Mouse (Mus musculus) embryonic facial prominence, embryonic 14.5 days (tissue): Measurements from ENCODE around the gene Muc20. TPM values are rescaled to one million over a fixed set of nuclear protein-coding genes. Genes with fewer than 3 reads are reported as not detected.

Experiments
- ATAC-seq: fragments of 200-750 bp; cut with Nextera tagmentation; 2 replicates; pipeline ENCODE4 v1.8.0; 2017; ENCODE audit warnings: low read depth, moderate number of reproducible peaks, moderate TSS enrichment
- DNase-seq: peaks from one replicate; pipeline ENCODE4 v3.0.0-alpha.2; 2015; ENCODE audit warnings: low spot score
- H3K27ac ChIP-seq: fragments of 300-500 bp; sonication (generic); replicated peaks from 2 replicates; pipeline ENCODE4 v1.5.1; 2014; ENCODE audit warnings: low read depth, mild to moderate bottlenecking, low read length, moderate library complexity
- H3K27me3 ChIP-seq: fragments of 300-500 bp; sonication (generic); replicated peaks from 2 replicates; pipeline ENCODE4 v1.6.1; 2014; ENCODE audit warnings: low read length; ENCODE audit not compliant: control insufficient read depth, insufficient read depth
- H3K36me3 ChIP-seq: fragments of 300-500 bp; sonication (generic); 2 replicates; pipeline ENCODE4 v1.6.1; 2014; ENCODE audit warnings: low read length, mixed read lengths; ENCODE audit not compliant: control insufficient read depth, insufficient read depth
- H3K4me1 ChIP-seq: fragments of 300-500 bp; sonication (generic); 2 replicates; pipeline ENCODE4 v1.6.1; 2014; ENCODE audit warnings: antibody characterized with exemption, low read length; ENCODE audit not compliant: control insufficient read depth, insufficient read depth
- H3K4me2 ChIP-seq: fragments of 300-500 bp; sonication (generic); 2 replicates; pipeline ENCODE4 v1.6.1; 2014; ENCODE audit warnings: low read depth, mild to moderate bottlenecking, low read length, moderate library complexity, mixed read lengths
- H3K4me3 ChIP-seq: fragments of 300-500 bp; sonication (generic); 2 replicates; pipeline ENCODE4 v1.5.1; 2014; ENCODE audit warnings: low read depth, mild to moderate bottlenecking, low read length
- H3K9ac ChIP-seq: fragments of 300-500 bp; sonication (generic); 2 replicates; pipeline ENCODE4 v1.6.1; 2014; ENCODE audit warnings: low read depth, mild to moderate bottlenecking, low read length, moderate library complexity, mixed read lengths
- H3K9me3 ChIP-seq: fragments of 300-500 bp; sonication (generic); 2 replicates; pipeline ENCODE4 v1.6.1; 2016; ENCODE audit warnings: low read length; ENCODE audit not compliant: control insufficient read depth
- WGBS: fragments of 180-500 bp; shearing (Covaris S2); extraction: QIAGEN DNeasy Blood & Tissue Kit; methylation state at CpG from one replicate; pipeline ENCODE4 v1.1.7; 2014; 5-methylcytosine and 5-hydroxymethylcytosine counted together
- polyA plus RNA-seq: library from polyadenylated mRNA; unstranded; fragments of >200 nt; fragmentation: Nextera tagmentation; extraction: Ambion mirVana; gene quantifications from 2 replicates; pipeline ENCODE4 v1.2.1, GENCODE M21; 2014

Muc20 gene
- polyA plus RNA-seq, 1 experiment from 2014 or later = 0.79 TPM

DNA sequence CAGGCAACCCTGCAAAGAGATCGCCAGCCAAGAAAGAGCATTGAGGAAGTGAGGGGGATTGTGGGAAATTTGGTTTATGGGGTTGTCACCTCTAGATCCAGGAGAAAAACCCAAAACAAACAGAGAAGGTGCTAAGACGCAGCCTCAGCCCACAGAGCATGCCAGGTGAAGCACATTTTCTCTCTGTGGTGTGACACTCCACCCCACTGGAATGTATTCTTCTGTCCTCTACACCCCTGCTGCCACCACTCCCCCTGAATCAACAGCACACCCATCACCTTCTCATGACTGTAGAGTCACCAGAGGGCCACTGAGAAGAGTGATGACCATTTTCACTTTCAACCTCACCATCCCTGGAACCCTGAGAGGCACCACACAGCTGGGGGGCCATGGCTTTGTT is 54.5 kb downstream of the Muc20 start:
- Histone ChIP-seq H3K9me3 (no peaks in the 10 kb centered on the region), H3K27ac (no peak overlapping the region), H3K9ac (no peak overlapping the region), H3K4me1 (no peaks in the 10 kb centered on the region), H3K4me2 (no peak overlapping the region), H3K27me3 (no peaks in the 10 kb centered on the region), H3K4me3 (no peak overlapping the region), H3K36me3 (no peaks in the 10 kb centered on the region)
- no peak for ATAC-seq
- WGBS = 71% methylated on average over 2 of the region's 2 CpGs
- no peak for DNase-seq

DNA sequence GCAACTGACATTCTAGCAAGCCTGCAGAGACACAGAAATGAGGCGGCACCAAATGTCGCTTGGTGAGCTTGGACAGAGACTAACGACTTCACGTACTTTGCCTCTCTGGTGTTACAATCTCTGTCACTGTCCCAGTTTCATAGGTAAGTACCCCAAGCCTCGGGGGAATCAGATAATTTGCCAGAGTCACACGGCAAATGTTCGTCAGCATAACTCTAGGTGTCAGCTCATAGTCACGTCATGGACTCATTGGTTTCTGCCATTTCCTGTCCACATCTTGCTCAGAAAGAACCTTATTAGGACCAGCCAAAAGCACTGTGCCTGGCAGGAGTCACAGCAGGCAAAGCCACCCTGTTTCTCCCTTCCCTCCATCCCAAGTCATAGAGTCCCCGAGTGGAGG is 55.9 kb downstream of the Muc20 start:
- H3K4me1 ChIP-seq = no peaks in the 10 kb centered on the region
- H3K27me3 ChIP-seq = no peaks in the 10 kb centered on the region
- no peaks in the 10 kb centered on the region for H3K9me3 ChIP-seq
- no peaks in the 10 kb centered on the region for H3K36me3 ChIP-seq
- no peak overlapping the region for H3K4me3 ChIP-seq
- ATAC-seq = no peak
- WGBS = 72% methylated on average over 9 of the region's 9 CpGs
- no peak overlapping the region for H3K4me2 ChIP-seq
- no peak for DNase-seq
- no peak overlapping the region for H3K27ac ChIP-seq
- H3K9ac ChIP-seq = no peak overlapping the region

DNA sequence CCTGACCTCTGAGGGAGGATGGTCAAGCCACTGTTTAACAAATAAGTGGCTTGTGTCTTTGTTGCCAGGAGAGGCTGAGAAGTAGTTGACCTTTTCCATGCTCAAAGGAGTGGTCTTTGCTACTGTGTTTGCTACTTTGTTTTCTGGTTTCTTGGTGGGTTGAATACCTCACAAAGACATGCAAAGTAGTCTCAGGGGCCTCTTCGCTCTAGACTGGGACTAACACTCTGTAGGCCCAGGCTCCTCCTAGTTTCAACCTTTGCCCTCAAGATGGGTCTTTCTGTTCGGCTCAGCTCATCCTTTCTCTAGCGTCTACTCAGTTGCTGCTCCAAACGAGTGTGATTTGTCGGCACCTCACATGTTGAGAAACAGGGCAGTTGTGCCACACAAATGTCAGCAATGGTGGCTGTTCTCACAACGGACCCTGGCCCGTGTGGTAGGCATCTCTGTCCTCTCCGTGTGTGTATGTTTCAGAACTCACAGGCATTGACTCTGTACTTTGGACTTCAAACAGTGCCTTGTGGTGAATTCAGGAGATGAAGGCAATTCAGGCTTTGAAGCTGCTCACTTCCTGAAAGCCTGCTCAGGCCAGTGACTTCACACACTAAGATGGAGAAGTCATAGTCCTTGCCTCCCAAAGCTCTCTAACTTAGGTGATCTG is 57.1 kb downstream of the Muc20 start:
- WGBS = 84% methylated on average over 8 of the region's 8 CpGs
- no peak for ATAC-seq
- Histone ChIP-seq H3K36me3 (no peaks in the 10 kb centered on the region), H3K4me3 (no peak overlapping the region), H3K27me3 (no peaks in the 10 kb centered on the region), H3K4me1 (no peaks in the 10 kb centered on the region), H3K27ac (no peak overlapping the region), H3K4me2 (no peak overlapping the region), H3K9me3 (no peaks in the 10 kb centered on the region), H3K9ac (no peak overlapping the region)
- no peak for DNase-seq

DNA sequence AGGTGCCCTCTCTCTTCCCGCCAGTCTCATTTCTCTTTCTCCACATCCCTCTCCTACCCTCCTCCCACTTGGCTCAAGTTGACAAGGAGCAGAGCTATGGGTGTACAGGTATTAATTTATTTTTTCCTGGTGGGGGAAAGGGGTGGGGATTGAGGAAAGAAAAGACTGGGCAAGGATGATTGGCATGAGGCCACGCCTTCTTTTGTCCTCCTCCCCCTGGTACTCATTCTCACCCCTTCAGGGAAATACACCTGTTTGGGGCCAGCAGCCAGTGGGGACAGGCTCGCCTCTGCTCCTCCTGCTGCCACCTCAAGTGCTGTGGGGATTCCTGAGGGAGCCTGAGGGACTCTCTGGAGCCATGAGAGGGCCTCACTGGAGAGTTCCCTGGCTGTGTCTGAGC is 61.2 kb downstream of the Muc20 start:
- 56% methylated on average over 3 of the region's 3 CpGs for WGBS
- ATAC-seq = peak; percentile 87; the same call in 1 of the 2 replicates
- H3K4me1 ChIP-seq = no peaks in the 10 kb centered on the region
- H3K36me3 ChIP-seq = no peaks in the 10 kb centered on the region
- no peak overlapping the region for H3K4me3 ChIP-seq
- H3K9ac ChIP-seq = no peak overlapping the region
- H3K4me2 ChIP-seq = no peak overlapping the region
- H3K9me3 ChIP-seq = no peaks in the 10 kb centered on the region
- peak; percentile 55 for DNase-seq
- no peaks in the 10 kb centered on the region for H3K27me3 ChIP-seq
- H3K27ac ChIP-seq = no peak overlapping the region

DNA sequence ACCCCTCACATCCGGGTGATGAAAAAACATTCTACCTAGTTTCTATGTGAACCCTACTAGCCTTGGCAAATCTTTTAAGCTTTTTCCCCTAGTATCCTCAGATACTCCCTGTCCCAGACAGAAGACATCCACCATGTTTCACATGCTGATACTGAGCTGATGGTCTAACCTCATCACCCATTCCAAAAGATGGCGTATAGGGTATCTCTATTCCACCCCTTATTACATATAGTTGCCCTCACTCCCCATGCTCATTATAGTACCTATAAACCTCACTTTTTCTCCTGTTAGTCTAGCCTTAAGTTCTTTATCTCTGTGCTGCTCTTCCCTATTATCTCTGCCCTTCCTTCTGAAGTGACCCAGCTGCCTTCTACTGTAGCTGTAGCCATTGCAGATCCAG is 61.6 kb downstream of the Muc20 start, which contains the start of gene Muc4:
Muc4 (plus strand) TSS at position 301 of the 400 bp plus-strand sequence.
- Histone ChIP-seq H3K36me3 (no peaks in the 10 kb centered on the region), H3K27ac (no peak within 1 kb of the TSS), H3K4me1 (no peaks in the 10 kb centered on the region), H3K27me3 (no peaks in the 10 kb centered on the region), H3K9me3 (no peaks in the 10 kb centered on the region), H3K9ac (no peak within 1 kb of the TSS), H3K4me3 (no peak within 1 kb of the TSS), H3K4me2 (no peak within 1 kb of the TSS)
- no peak for DNase-seq
- WGBS = 89% methylated on average over 2 of the region's 2 CpGs
- no peak for ATAC-seq

DNA sequence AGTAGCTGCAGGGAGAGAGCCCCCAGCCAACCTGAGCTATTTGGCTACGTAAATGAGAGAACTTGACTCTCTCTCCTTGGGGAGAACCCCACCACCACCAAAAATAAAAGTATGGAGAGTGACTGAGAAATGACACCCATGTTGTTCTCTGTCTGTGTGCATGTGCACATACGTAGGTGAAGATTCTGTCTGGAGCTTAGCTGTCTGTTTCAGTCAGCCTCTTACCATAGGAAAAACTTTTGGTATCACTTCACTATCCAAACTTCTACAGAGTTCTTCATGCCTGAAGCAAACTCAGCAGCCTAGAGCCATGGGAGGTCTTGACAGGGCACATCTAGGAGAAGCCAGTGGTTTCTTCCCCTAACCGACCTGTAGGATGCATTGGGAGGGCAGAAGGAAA is 64.0 kb downstream of the Muc20 start:
- no peak for DNase-seq
- 89% methylated on average over 3 of the region's 3 CpGs for WGBS
- H3K9me3 ChIP-seq = no peaks in the 10 kb centered on the region
- H3K9ac ChIP-seq = no peak overlapping the region
- no peak overlapping the region for H3K27ac ChIP-seq
- H3K4me2 ChIP-seq = no peak overlapping the region
- no peak for ATAC-seq
- H3K36me3 ChIP-seq = no peaks in the 10 kb centered on the region
- H3K4me3 ChIP-seq = no peak overlapping the region
- no peaks in the 10 kb centered on the region for H3K27me3 ChIP-seq
- no peaks in the 10 kb centered on the region for H3K4me1 ChIP-seq

DNA sequence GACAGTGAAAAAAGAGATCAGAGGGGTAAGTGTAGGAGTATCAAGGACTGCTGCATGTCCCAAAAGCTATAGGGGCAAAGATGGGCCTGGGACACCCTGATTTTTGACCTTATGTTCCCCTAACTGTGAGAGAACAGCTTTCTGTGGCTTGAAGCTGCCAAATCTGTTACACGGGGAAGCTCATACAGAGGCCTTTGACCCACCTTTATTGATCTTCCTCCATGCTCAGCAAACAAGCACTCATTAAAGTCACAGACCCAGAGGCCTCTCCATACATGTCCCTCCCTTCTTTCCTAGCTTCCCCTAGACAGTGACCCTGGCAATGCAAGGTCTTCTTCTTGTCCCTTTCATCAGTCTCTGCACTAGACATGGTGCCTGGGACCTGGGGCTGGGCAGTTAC is 68.5 kb downstream of the Muc20 start:
- Histone ChIP-seq H3K4me1 (no peaks in the 10 kb centered on the region), H3K4me3 (no peak overlapping the region), H3K4me2 (no peak overlapping the region), H3K27ac (no peak overlapping the region), H3K9me3 (no peaks in the 10 kb centered on the region), H3K9ac (no peak overlapping the region), H3K27me3 (no peaks in the 10 kb centered on the region), H3K36me3 (no peaks in the 10 kb centered on the region)
- ATAC-seq = no peak
- no peak for DNase-seq
- WGBS = 47% methylated on average over 1 of the region's 1 CpGs

DNA sequence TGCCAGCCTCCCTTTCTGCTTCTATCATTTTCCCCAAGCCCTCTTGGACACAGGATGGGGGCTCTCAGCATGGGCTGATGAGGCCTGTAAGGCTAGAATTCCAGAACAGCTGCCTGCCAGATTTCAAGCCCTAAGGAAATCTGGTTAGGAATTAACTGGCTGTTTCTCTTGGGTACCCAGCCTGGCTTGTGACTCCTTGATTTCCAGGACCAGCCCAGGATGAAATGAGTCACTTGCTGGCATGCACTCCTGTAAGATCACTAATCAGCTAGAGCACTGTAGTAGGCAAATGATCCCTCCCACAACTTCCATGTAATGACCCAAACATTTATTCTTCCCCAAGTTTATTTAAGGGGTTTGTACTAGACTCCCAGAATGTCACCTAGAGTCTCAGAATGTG is 69.0 kb downstream of the Muc20 start:
- Histone ChIP-seq H3K4me2 (no peak overlapping the region), H3K36me3 (no peaks in the 10 kb centered on the region), H3K4me3 (no peak overlapping the region), H3K9me3 (no peaks in the 10 kb centered on the region), H3K27ac (no peak overlapping the region), H3K9ac (no peak overlapping the region), H3K27me3 (no peaks in the 10 kb centered on the region), H3K4me1 (no peaks in the 10 kb centered on the region)
- DNase-seq = no peak
- no peak for ATAC-seq
